In genomic region chr1:92117597-92117996, GRCm38 (mm10) we compare ENCODE assay signal across 22 mouse cellular contexts.
DNase-seq lines count a peak whose midpoint lies in the region; ATAC-seq and TF ChIP-seq lines count a peak whose summit lies in the region.
"Had no signal": no experiment of that assay in that cellular context is flagged by ENCODE, and none has a peak within 500 bp of the region (broad histone marks: within the 10 kb centered on the region; RNA-seq: fewer than 3 reads in every experiment).

No protein-coding gene starts in this region.

- TF ChIP-seq CTCF in heart, adult 2 months (IDR thresholded peaks at IDR 0.05): no peak

- peaks cover 10% of the 10 kb centered on the region for H3K79me2 ChIP-seq in heart, adult 2 months (replicated peaks; ENCODE audit: control insufficient read depth, insufficient read depth, low read length)

- no peak overlapping the region for H3K4me3 ChIP-seq in heart, adult 2 months
- H3K4me3 ChIP-seq in intestine, embryonic 16.5 days (ENCODE audit: low read length): no peak overlapping the region
- no peak overlapping the region for H3K4me3 ChIP-seq in forebrain, embryonic 15.5 days
- H3K4me3 ChIP-seq: embryonic facial prominence, embryonic 13.5 days; embryonic facial prominence, embryonic 15.5 days; erythroblast, embryonic 14.5 days; forebrain, embryonic 10.5 days; forebrain, embryonic 12.5 days had no signal

- H3K4me2 ChIP-seq in intestine, embryonic 16.5 days (ENCODE audit: low read depth, low read length): no peak overlapping the region
- H3K4me2 ChIP-seq in forebrain, embryonic 15.5 days (replicated peaks): no peak overlapping the region
- H3K4me2 ChIP-seq: embryonic facial prominence, embryonic 13.5 days; embryonic facial prominence, embryonic 15.5 days; forebrain, embryonic 12.5 days had no signal

- peak overlapping the region; percentile 26 for H3K27ac ChIP-seq in heart, adult 2 months
- H3K27ac ChIP-seq in intestine, embryonic 16.5 days (ENCODE audit: low read length): no peak overlapping the region
- H3K27ac ChIP-seq in forebrain, embryonic 15.5 days (replicated peaks): no peak overlapping the region
- H3K27ac ChIP-seq: embryonic facial prominence, embryonic 13.5 days; embryonic facial prominence, embryonic 15.5 days; forebrain, embryonic 10.5 days; forebrain, embryonic 12.5 days had no signal

- H3K36me3 ChIP-seq in heart, adult 2 months (ENCODE audit: control insufficient read depth, insufficient read depth, low read length): peaks cover 2% of the 10 kb centered on the region; the same call in 1 of the 2 replicates
- H3K36me3 ChIP-seq in intestine, embryonic 16.5 days (ENCODE audit: control insufficient read depth, insufficient read depth, low read length): no peaks in the 10 kb centered on the region
- no peaks in the 10 kb centered on the region for H3K36me3 ChIP-seq in forebrain, embryonic 15.5 days
- H3K36me3 ChIP-seq: embryonic facial prominence, embryonic 15.5 days; forebrain, embryonic 12.5 days had no signal

- intact Hi-C loops in heart, adult 2 months (cut with DNase I): no loop called here
- intact Hi-C loops in heart, postnatal 36 days (cut with DNase I): no loop called here

- 84% methylated on average over 5 of the region's 5 CpGs for WGBS in heart, adult 2 months
- WGBS in intestine, embryonic 16.5 days: 83% methylated on average over 5 of the region's 5 CpGs
- 94% methylated on average over 5 of the region's 5 CpGs for WGBS in forebrain, embryonic 15.5 days

- H3K4me1 ChIP-seq in heart, adult 2 months (ENCODE audit: control insufficient read depth, insufficient read depth, low read length): peaks cover 16% of the 10 kb centered on the region
- peaks cover 9% of the 10 kb centered on the region for H3K4me1 ChIP-seq in intestine, embryonic 16.5 days (ENCODE audit: control insufficient read depth, insufficient read depth, low read length)
- no peaks in the 10 kb centered on the region for H3K4me1 ChIP-seq in forebrain, embryonic 15.5 days

- TF ChIP-seq POLR2A in heart, adult 2 months (IDR thresholded peaks at IDR 0.05; ENCODE audit: insufficient read depth, low read depth, low read length): no peak

- no peaks in the 10 kb centered on the region for H3K27me3 ChIP-seq in heart, adult 2 months (ENCODE audit: control insufficient read depth, insufficient read depth, low read length)
- no peaks in the 10 kb centered on the region for H3K27me3 ChIP-seq in intestine, embryonic 16.5 days (replicated peaks; ENCODE audit: control insufficient read depth, insufficient read depth, low read length)
- H3K27me3 ChIP-seq in forebrain, embryonic 15.5 days: no peaks in the 10 kb centered on the region
- H3K27me3 ChIP-seq: embryonic facial prominence, embryonic 13.5 days; embryonic facial prominence, embryonic 15.5 days; forebrain, embryonic 12.5 days had no signal

- H3K9ac ChIP-seq in heart, adult 2 months (ENCODE audit: low read depth, low read length): no peak overlapping the region
- H3K9ac ChIP-seq in intestine, embryonic 16.5 days (ENCODE audit: low read depth, low read length): 0 out of 2 replicates have a peak overlapping the region, but pooled peaks have one; percentile 6
- H3K9ac ChIP-seq in forebrain, embryonic 15.5 days (replicated peaks): no peak overlapping the region
- H3K9ac ChIP-seq: embryonic facial prominence, embryonic 13.5 days; embryonic facial prominence, embryonic 15.5 days; forebrain, embryonic 12.5 days; forebrain, postnatal 0 days had no signal

- no peaks in the 10 kb centered on the region for H3K9me3 ChIP-seq in intestine, embryonic 16.5 days (ENCODE audit: control insufficient read depth, low read length)
- no peaks in the 10 kb centered on the region for H3K9me3 ChIP-seq in forebrain, embryonic 15.5 days
- H3K9me3 ChIP-seq: embryonic facial prominence, embryonic 13.5 days; embryonic facial prominence, embryonic 15.5 days; forebrain, embryonic 10.5 days; forebrain, embryonic 12.5 days had no signal

- peak in 1 of 2 experiments; percentile 13 for DNase-seq in heart, adult 2 months
- DNase-seq in heart, postnatal 36 days: no peak
- no peak for DNase-seq in testis, postnatal 14 days (ENCODE audit: low spot score)
- DNase-seq: adrenal gland, adult 2 months; adrenal gland, postnatal 10 days; adrenal gland, postnatal 25 days; cerebellum, adult 11 months; cerebellum, adult 18-20 months; cerebellum, adult 8-10 months; cerebellum, adult 9-11 months; cerebellum, postnatal 14 days; cerebellum, postnatal 36 days; embryo, embryonic 11 days; forebrain, postnatal 0 days had no signal

- no peak for TF ChIP-seq EP300 in heart, adult 2 months (IDR thresholded peaks at IDR 0.05; ENCODE audit: insufficient read depth, low read depth, low read length)

- peak; percentile 55 for ATAC-seq in intestine, embryonic 16.5 days
- no peak for ATAC-seq in forebrain, embryonic 15.5 days (replicated peaks)
- ATAC-seq: forebrain, embryonic 14.5 days; forebrain, postnatal 0 days had no signal
